Mouse (Mus musculus): Measurements from ENCODE around the gene Gpx2. TPM values are rescaled to one million over a fixed set of nuclear protein-coding genes. Genes with fewer than 3 reads are reported as not detected.

Gpx2 gene
- polyA plus RNA-seq, 1 experiment: 943 TPM

DNA sequence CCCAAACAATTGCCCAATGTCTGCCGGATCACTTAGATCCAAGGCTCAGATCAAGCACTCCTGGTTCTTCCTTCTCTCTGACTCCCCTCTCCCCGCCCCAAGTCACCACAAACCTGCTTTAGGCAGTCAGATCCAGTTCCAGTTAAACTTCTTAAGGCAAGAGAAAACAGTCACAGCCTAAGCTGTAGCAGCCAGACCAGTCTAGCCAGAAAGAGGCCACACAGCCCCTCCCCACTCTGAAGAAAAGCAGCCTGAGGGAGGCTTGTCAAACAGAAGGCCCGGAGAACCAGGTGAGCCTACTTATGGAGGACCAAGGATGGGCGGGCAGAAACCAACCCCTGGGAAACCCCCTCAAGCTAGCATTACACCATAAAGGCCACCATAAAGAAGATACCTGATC is 22.8 kb upstream of the Gpx2 start:
- Histone ChIP-seq H3K4me3 (ENCODE audit: low read depth, low read length) (no peak overlapping the region), H3K27me3 (ENCODE audit: control insufficient read depth, insufficient read depth, low read length) (peaks cover 14% of the 10 kb centered on the region), H3K27ac (ENCODE audit: insufficient read depth, low read depth, low read length) (no peak overlapping the region), H3K36me3 (ENCODE audit: control insufficient read depth, insufficient read depth, low read length) (no peaks in the 10 kb centered on the region), H3K4me1 (ENCODE audit: control insufficient read depth, insufficient read depth, insufficient read length, low read length) (peaks cover 11% of the 10 kb centered on the region)
- TF ChIP-seq POLR2A (IDR thresholded peaks at IDR 0.05; ENCODE audit: low read depth, low read length): no peak
- TF ChIP-seq CTCF (IDR thresholded peaks at IDR 0.05; ENCODE audit: extremely low read depth, insufficient read length, insufficient replicate concordance, low read depth, low read length): no peak
- 68% methylated on average over 4 of the region's 4 CpGs for WGBS

DNA sequence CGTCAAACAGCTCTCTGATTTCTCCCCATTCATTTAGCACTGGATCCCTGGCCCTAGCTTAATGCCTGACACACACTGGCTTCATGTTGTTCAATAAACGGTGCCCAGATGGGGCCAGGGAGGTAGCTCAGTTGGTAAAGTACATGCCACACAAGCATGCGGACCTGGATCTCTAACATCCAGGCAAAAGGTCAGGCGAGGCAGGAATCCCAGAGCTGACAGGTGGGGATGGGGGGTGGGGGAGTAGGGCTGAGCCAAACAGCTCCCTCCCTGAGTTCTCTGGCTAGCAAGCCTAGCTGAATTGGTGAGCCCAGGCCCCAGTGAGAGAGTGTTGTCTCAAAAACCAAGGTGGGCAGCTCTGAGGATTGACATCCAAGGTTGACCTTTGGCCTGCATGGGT is 21.8 kb upstream of the Gpx2 start:
- Histone ChIP-seq H3K4me1 (ENCODE audit: control insufficient read depth, insufficient read depth, insufficient read length, low read length) (peaks cover 11% of the 10 kb centered on the region), H3K27ac (ENCODE audit: insufficient read depth, low read depth, low read length) (no peak overlapping the region), H3K4me3 (ENCODE audit: low read depth, low read length) (no peak overlapping the region), H3K27me3 (ENCODE audit: control insufficient read depth, insufficient read depth, low read length) (peaks cover 7% of the 10 kb centered on the region; the same call in 1 of the 2 replicates), H3K36me3 (ENCODE audit: control insufficient read depth, insufficient read depth, low read length) (no peaks in the 10 kb centered on the region)
- TF ChIP-seq CTCF (IDR thresholded peaks at IDR 0.05; ENCODE audit: extremely low read depth, insufficient read length, insufficient replicate concordance, low read depth, low read length) (no peak), POLR2A (IDR thresholded peaks at IDR 0.05; ENCODE audit: low read depth, low read length) (no peak)
- WGBS: 80% methylated on average over 4 of the region's 4 CpGs

GRCm38 (mm10) chr12:76816720-76817119 is 21.4 kb upstream of the Gpx2 start:
- Histone ChIP-seq H3K27me3 (ENCODE audit: control insufficient read depth, insufficient read depth, low read length) (peaks cover 4% of the 10 kb centered on the region; the same call in 1 of the 2 replicates), H3K27ac (ENCODE audit: insufficient read depth, low read depth, low read length) (no peak overlapping the region), H3K4me1 (ENCODE audit: control insufficient read depth, insufficient read depth, insufficient read length, low read length) (peaks cover 7% of the 10 kb centered on the region), H3K36me3 (ENCODE audit: control insufficient read depth, insufficient read depth, low read length) (no peaks in the 10 kb centered on the region), H3K4me3 (ENCODE audit: low read depth, low read length) (no peak overlapping the region)
- 70% methylated on average over 4 of the region's 4 CpGs for WGBS
- TF ChIP-seq CTCF (IDR thresholded peaks at IDR 0.05; ENCODE audit: extremely low read depth, insufficient read length, insufficient replicate concordance, low read depth, low read length) (no peak), POLR2A (IDR thresholded peaks at IDR 0.05; ENCODE audit: low read depth, low read length) (no peak)

GRCm38 (mm10) chr12:76814120-76814519 is 18.8 kb upstream of the Gpx2 start:
- TF ChIP-seq CTCF (IDR thresholded peaks at IDR 0.05; ENCODE audit: extremely low read depth, insufficient read length, insufficient replicate concordance, low read depth, low read length) (no peak), POLR2A (IDR thresholded peaks at IDR 0.05; ENCODE audit: low read depth, low read length) (no peak)
- no peaks in the 10 kb centered on the region for H3K27me3 ChIP-seq (ENCODE audit: control insufficient read depth, insufficient read depth, low read length)
- H3K4me3 ChIP-seq (ENCODE audit: low read depth, low read length): no peak overlapping the region
- H3K27ac ChIP-seq (ENCODE audit: insufficient read depth, low read depth, low read length): no peak overlapping the region
- peaks cover 2% of the 10 kb centered on the region for H3K4me1 ChIP-seq (ENCODE audit: control insufficient read depth, insufficient read depth, insufficient read length, low read length)
- no peaks in the 10 kb centered on the region for H3K36me3 ChIP-seq (ENCODE audit: control insufficient read depth, insufficient read depth, low read length)
- 84% methylated on average over 2 of the region's 2 CpGs for WGBS

GRCm38 (mm10) chr12:76813543-76813942 is 18.2 kb upstream of the Gpx2 start:
- H3K27me3 ChIP-seq (ENCODE audit: control insufficient read depth, insufficient read depth, low read length): no peaks in the 10 kb centered on the region
- no peaks in the 10 kb centered on the region for H3K4me1 ChIP-seq (ENCODE audit: control insufficient read depth, insufficient read depth, insufficient read length, low read length)
- no peak for TF ChIP-seq CTCF (IDR thresholded peaks at IDR 0.05; ENCODE audit: extremely low read depth, insufficient read length, insufficient replicate concordance, low read depth, low read length)
- TF ChIP-seq POLR2A (IDR thresholded peaks at IDR 0.05; ENCODE audit: low read depth, low read length): no peak
- H3K36me3 ChIP-seq (ENCODE audit: control insufficient read depth, insufficient read depth, low read length): no peaks in the 10 kb centered on the region
- no peak overlapping the region for H3K4me3 ChIP-seq (ENCODE audit: low read depth, low read length)
- whole genome bisulfite sequencing: 75% methylated on average over 10 of the region's 10 CpGs
- no peak overlapping the region for H3K27ac ChIP-seq (ENCODE audit: insufficient read depth, low read depth, low read length)

DNA sequence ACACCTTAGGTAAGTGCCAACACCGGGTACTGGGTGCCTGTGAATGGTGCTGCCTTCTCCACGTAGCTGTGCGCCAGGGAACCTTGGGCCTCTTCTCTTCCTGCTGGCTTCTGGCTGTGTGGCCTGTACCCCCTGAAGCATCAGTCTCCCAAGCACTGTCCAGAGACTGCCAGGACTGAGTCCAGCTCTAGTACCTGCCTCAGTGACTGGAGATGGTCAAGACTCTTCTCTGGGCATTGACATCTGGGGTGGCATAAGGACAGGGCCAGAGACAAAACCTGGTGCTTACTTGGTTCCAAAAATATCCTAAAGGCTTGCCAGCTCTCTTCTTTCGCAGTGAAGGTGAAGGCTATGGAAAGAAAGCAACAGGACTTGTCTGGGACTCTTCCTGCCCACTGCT is 15.7 kb upstream of the Gpx2 start:
- Histone ChIP-seq H3K27ac (ENCODE audit: insufficient read depth, low read depth, low read length) (no peak overlapping the region), H3K4me3 (ENCODE audit: low read depth, low read length) (no peak overlapping the region), H3K27me3 (ENCODE audit: control insufficient read depth, insufficient read depth, low read length) (no peaks in the 10 kb centered on the region), H3K4me1 (ENCODE audit: control insufficient read depth, insufficient read depth, insufficient read length, low read length) (no peaks in the 10 kb centered on the region; the same call in 1 of the 2 replicates), H3K36me3 (ENCODE audit: control insufficient read depth, insufficient read depth, low read length) (no peaks in the 10 kb centered on the region)
- 81% methylated on average over 4 of the region's 4 CpGs for WGBS
- TF ChIP-seq POLR2A (IDR thresholded peaks at IDR 0.05; ENCODE audit: low read depth, low read length) (no peak), CTCF (IDR thresholded peaks at IDR 0.05; ENCODE audit: extremely low read depth, insufficient read length, insufficient replicate concordance, low read depth, low read length) (no peak)

- Histone ChIP-seq H3K27me3 (ENCODE audit: control insufficient read depth, insufficient read depth, low read length) (no peaks in the 10 kb centered on the region), H3K36me3 (ENCODE audit: control insufficient read depth, insufficient read depth, low read length) (no peaks in the 10 kb centered on the region), H3K4me1 (ENCODE audit: control insufficient read depth, insufficient read depth, insufficient read length, low read length) (peaks cover under 1% of the 10 kb centered on the region; the same call in 1 of the 2 replicates), H3K27ac (ENCODE audit: insufficient read depth, low read depth, low read length) (no peak overlapping the region), H3K4me3 (ENCODE audit: low read depth, low read length) (no peak overlapping the region)
- 88% methylated on average over 5 of the region's 5 CpGs for WGBS
- no peak for TF ChIP-seq CTCF (IDR thresholded peaks at IDR 0.05; ENCODE audit: extremely low read depth, insufficient read length, insufficient replicate concordance, low read depth, low read length)
- TF ChIP-seq POLR2A (IDR thresholded peaks at IDR 0.05; ENCODE audit: low read depth, low read length): no peak
These were observed 15.1 kb upstream of the Gpx2 start for GRCm38 (mm10) chr12:76810491-76810890.

Data from small intestine, adult 2 months (tissue).